Mouse (Mus musculus): ENCODE results near the gene Cmya5. TPM values are rescaled to one million over a fixed set of nuclear protein-coding genes. Genes with fewer than 3 reads are reported as not detected.
A peak's percentile ranks its signal among the peaks of the same experiment; 100 is the strongest.

Gene Cmya5
- polyA plus RNA-seq, 1 experiment from 2014 or later, result 0.19 TPM

GRCm38 (mm10) chr13:93163303-93163702, 18.8 kb upstream of the Cmya5 start:
- no peak overlapping the region for H3K4me2 ChIP-seq (ENCODE audit: low read length)
- H3K9ac ChIP-seq (replicated peaks; ENCODE audit: low read depth, low read length), result no peak overlapping the region
- no peak overlapping the region for H3K27ac ChIP-seq (ENCODE audit: low read length)
- peaks cover 11% of the 10 kb centered on the region; the same call in 1 of the 2 replicates for H3K36me3 ChIP-seq (ENCODE audit: control insufficient read depth, insufficient read depth)
- no peak for ATAC-seq
- H3K27me3 ChIP-seq (replicated peaks; ENCODE audit: control insufficient read depth, insufficient read depth, low read length), result no peaks in the 10 kb centered on the region
- H3K9me3 ChIP-seq (ENCODE audit: control insufficient read depth, low read length), result no peaks in the 10 kb centered on the region
- no peaks in the 10 kb centered on the region for H3K4me1 ChIP-seq (replicated peaks; ENCODE audit: control insufficient read depth, insufficient read depth, low read length)
- 94% methylated on average over 4 of the region's 4 CpGs for WGBS
- H3K4me3 ChIP-seq (replicated peaks; ENCODE audit: low read length), result no peak overlapping the region

- H3K36me3 ChIP-seq (ENCODE audit: control insufficient read depth, insufficient read depth), result peaks cover 11% of the 10 kb centered on the region; the same call in 1 of the 2 replicates
- H3K9ac ChIP-seq (replicated peaks; ENCODE audit: low read depth, low read length), result no peak overlapping the region
- 0 out of 2 replicates have a peak, but pooled peaks have one; percentile 10 for ATAC-seq
- H3K9me3 ChIP-seq (ENCODE audit: control insufficient read depth, low read length), result no peaks in the 10 kb centered on the region
- H3K4me1 ChIP-seq (replicated peaks; ENCODE audit: control insufficient read depth, insufficient read depth, low read length), result no peaks in the 10 kb centered on the region
- H3K27ac ChIP-seq (ENCODE audit: low read length), result no peak overlapping the region
- H3K4me3 ChIP-seq (replicated peaks; ENCODE audit: low read length), result no peak overlapping the region
- H3K4me2 ChIP-seq (ENCODE audit: low read length), result no peak overlapping the region
- no peaks in the 10 kb centered on the region for H3K27me3 ChIP-seq (replicated peaks; ENCODE audit: control insufficient read depth, insufficient read depth, low read length)
Observed at GRCm38 (mm10) chr13:93162456-93162855, 17.9 kb upstream of the Cmya5 start.

GRCm38 (mm10) chr13:93158261-93158660, 13.7 kb upstream of the Cmya5 start:
- 95% methylated on average over 6 of the region's 6 CpGs for whole genome bisulfite sequencing
- no peak overlapping the region for H3K27ac ChIP-seq (ENCODE audit: low read length)
- no peak overlapping the region for H3K9ac ChIP-seq (replicated peaks; ENCODE audit: low read depth, low read length)
- no peak for ATAC-seq
- no peak overlapping the region for H3K4me3 ChIP-seq (replicated peaks; ENCODE audit: low read length)
- H3K4me2 ChIP-seq (ENCODE audit: low read length), result no peak overlapping the region
- no peaks in the 10 kb centered on the region for H3K9me3 ChIP-seq (ENCODE audit: control insufficient read depth, low read length)
- peaks cover 6% of the 10 kb centered on the region; the same call in 1 of the 2 replicates for H3K36me3 ChIP-seq (ENCODE audit: control insufficient read depth, insufficient read depth)
- no peaks in the 10 kb centered on the region for H3K4me1 ChIP-seq (replicated peaks; ENCODE audit: control insufficient read depth, insufficient read depth, low read length)
- no peaks in the 10 kb centered on the region for H3K27me3 ChIP-seq (replicated peaks; ENCODE audit: control insufficient read depth, insufficient read depth, low read length)

GRCm38 (mm10) chr13:93153280-93153679, 8.8 kb upstream of the Cmya5 start:
- no peak overlapping the region for H3K27ac ChIP-seq (ENCODE audit: low read length)
- peaks cover 3% of the 10 kb centered on the region; the same call in 1 of the 2 replicates for H3K36me3 ChIP-seq (ENCODE audit: control insufficient read depth, insufficient read depth)
- ATAC-seq, result no peak
- no peaks in the 10 kb centered on the region for H3K4me1 ChIP-seq (replicated peaks; ENCODE audit: control insufficient read depth, insufficient read depth, low read length)
- no peak overlapping the region for H3K9ac ChIP-seq (replicated peaks; ENCODE audit: low read depth, low read length)
- H3K4me3 ChIP-seq (replicated peaks; ENCODE audit: low read length), result no peak overlapping the region
- no peaks in the 10 kb centered on the region for H3K27me3 ChIP-seq (replicated peaks; ENCODE audit: control insufficient read depth, insufficient read depth, low read length)
- WGBS, result 88% methylated on average over 1 of the region's 1 CpGs
- H3K9me3 ChIP-seq (ENCODE audit: control insufficient read depth, low read length), result no peaks in the 10 kb centered on the region
- H3K4me2 ChIP-seq (ENCODE audit: low read length), result no peak overlapping the region

GRCm38 (mm10) chr13:93143819-93144283, 673 bp downstream of the Cmya5 start:
- ATAC-seq, result peak; percentile 57
- Histone ChIP-seq H3K4me3 (replicated peaks; ENCODE audit: low read length) (peak overlapping the region; percentile 51), H3K9ac (replicated peaks; ENCODE audit: low read depth, low read length) (peak overlapping the region; percentile 59), H3K4me1 (replicated peaks; ENCODE audit: control insufficient read depth, insufficient read depth, low read length) (peaks cover 14% of the 10 kb centered on the region), H3K27me3 (replicated peaks; ENCODE audit: control insufficient read depth, insufficient read depth, low read length) (no peaks in the 10 kb centered on the region), H3K9me3 (ENCODE audit: control insufficient read depth, low read length) (no peaks in the 10 kb centered on the region), H3K27ac (ENCODE audit: low read length) (no peak overlapping the region), H3K4me2 (ENCODE audit: low read length) (peak overlapping the region; percentile 87), H3K36me3 (ENCODE audit: control insufficient read depth, insufficient read depth) (no peaks in the 10 kb centered on the region)
- WGBS, result 11% methylated on average over 11 of the region's 11 CpGs

GRCm38 (mm10) chr13:93141184-93141583, 3.3 kb downstream of the Cmya5 start:
- no peak overlapping the region for H3K27ac ChIP-seq (ENCODE audit: low read length)
- H3K9me3 ChIP-seq (ENCODE audit: control insufficient read depth, low read length), result no peaks in the 10 kb centered on the region
- no peak overlapping the region for H3K4me2 ChIP-seq (ENCODE audit: low read length)
- peaks cover 14% of the 10 kb centered on the region for H3K4me1 ChIP-seq (replicated peaks; ENCODE audit: control insufficient read depth, insufficient read depth, low read length)
- ATAC-seq, result no peak
- H3K36me3 ChIP-seq (ENCODE audit: control insufficient read depth, insufficient read depth), result no peaks in the 10 kb centered on the region
- H3K27me3 ChIP-seq (replicated peaks; ENCODE audit: control insufficient read depth, insufficient read depth, low read length), result no peaks in the 10 kb centered on the region
- no peak overlapping the region for H3K4me3 ChIP-seq (replicated peaks; ENCODE audit: low read length)
- 89% methylated on average over 6 of the region's 6 CpGs for WGBS
- H3K9ac ChIP-seq (replicated peaks; ENCODE audit: low read depth, low read length), result no peak overlapping the region

GRCm38 (mm10) chr13:93138059-93138458, 6.5 kb downstream of the Cmya5 start:
- no peak overlapping the region for H3K4me3 ChIP-seq (replicated peaks; ENCODE audit: low read length)
- H3K4me1 ChIP-seq (replicated peaks; ENCODE audit: control insufficient read depth, insufficient read depth, low read length), result no peaks in the 10 kb centered on the region
- H3K36me3 ChIP-seq (ENCODE audit: control insufficient read depth, insufficient read depth), result no peaks in the 10 kb centered on the region
- 80% methylated on average over 1 of the region's 1 CpGs for WGBS
- H3K4me2 ChIP-seq (ENCODE audit: low read length), result no peak overlapping the region
- no peak for ATAC-seq
- no peaks in the 10 kb centered on the region for H3K27me3 ChIP-seq (replicated peaks; ENCODE audit: control insufficient read depth, insufficient read depth, low read length)
- H3K9me3 ChIP-seq (ENCODE audit: control insufficient read depth, low read length), result no peaks in the 10 kb centered on the region
- no peak overlapping the region for H3K27ac ChIP-seq (ENCODE audit: low read length)
- no peak overlapping the region for H3K9ac ChIP-seq (replicated peaks; ENCODE audit: low read depth, low read length)

GRCm38 (mm10) chr13:93137098-93137497, 7.4 kb downstream of the Cmya5 start:
- Histone ChIP-seq H3K4me1 (replicated peaks; ENCODE audit: control insufficient read depth, insufficient read depth, low read length) (no peaks in the 10 kb centered on the region), H3K9ac (replicated peaks; ENCODE audit: low read depth, low read length) (no peak overlapping the region), H3K27me3 (replicated peaks; ENCODE audit: control insufficient read depth, insufficient read depth, low read length) (no peaks in the 10 kb centered on the region), H3K27ac (ENCODE audit: low read length) (no peak overlapping the region), H3K9me3 (ENCODE audit: control insufficient read depth, low read length) (no peaks in the 10 kb centered on the region), H3K4me3 (replicated peaks; ENCODE audit: low read length) (no peak overlapping the region), H3K4me2 (ENCODE audit: low read length) (no peak overlapping the region), H3K36me3 (ENCODE audit: control insufficient read depth, insufficient read depth) (no peaks in the 10 kb centered on the region)
- WGBS, result 86% methylated on average over 7 of the region's 7 CpGs
- no peak for ATAC-seq

GRCm38 (mm10) chr13:93136251-93136650, 8.3 kb downstream of the Cmya5 start:
- 79% methylated on average over 1 of the region's 1 CpGs for WGBS
- no peaks in the 10 kb centered on the region for H3K36me3 ChIP-seq (ENCODE audit: control insufficient read depth, insufficient read depth)
- no peak for ATAC-seq
- H3K9me3 ChIP-seq (ENCODE audit: control insufficient read depth, low read length), result no peaks in the 10 kb centered on the region
- no peak overlapping the region for H3K27ac ChIP-seq (ENCODE audit: low read length)
- no peaks in the 10 kb centered on the region for H3K4me1 ChIP-seq (replicated peaks; ENCODE audit: control insufficient read depth, insufficient read depth, low read length)
- no peaks in the 10 kb centered on the region for H3K27me3 ChIP-seq (replicated peaks; ENCODE audit: control insufficient read depth, insufficient read depth, low read length)
- H3K4me2 ChIP-seq (ENCODE audit: low read length), result no peak overlapping the region
- H3K4me3 ChIP-seq (replicated peaks; ENCODE audit: low read length), result no peak overlapping the region
- H3K9ac ChIP-seq (replicated peaks; ENCODE audit: low read depth, low read length), result no peak overlapping the region

GRCm38 (mm10) chr13:93135501-93135900, 9.0 kb downstream of the Cmya5 start:
- Histone ChIP-seq H3K4me3 (replicated peaks; ENCODE audit: low read length) (no peak overlapping the region), H3K27ac (ENCODE audit: low read length) (no peak overlapping the region), H3K9ac (replicated peaks; ENCODE audit: low read depth, low read length) (no peak overlapping the region), H3K4me1 (replicated peaks; ENCODE audit: control insufficient read depth, insufficient read depth, low read length) (no peaks in the 10 kb centered on the region), H3K9me3 (ENCODE audit: control insufficient read depth, low read length) (no peaks in the 10 kb centered on the region), H3K36me3 (ENCODE audit: control insufficient read depth, insufficient read depth) (no peaks in the 10 kb centered on the region), H3K27me3 (replicated peaks; ENCODE audit: control insufficient read depth, insufficient read depth, low read length) (no peaks in the 10 kb centered on the region), H3K4me2 (ENCODE audit: low read length) (no peak overlapping the region)
- 91% methylated on average over 2 of the region's 2 CpGs for WGBS
- ATAC-seq, result no peak
